Mouse (Mus musculus): ENCODE results near the gene Ankrd52.
A peak's percentile ranks its signal among the peaks of the same experiment; 100 is the strongest.

Gene Ankrd52

DNA sequence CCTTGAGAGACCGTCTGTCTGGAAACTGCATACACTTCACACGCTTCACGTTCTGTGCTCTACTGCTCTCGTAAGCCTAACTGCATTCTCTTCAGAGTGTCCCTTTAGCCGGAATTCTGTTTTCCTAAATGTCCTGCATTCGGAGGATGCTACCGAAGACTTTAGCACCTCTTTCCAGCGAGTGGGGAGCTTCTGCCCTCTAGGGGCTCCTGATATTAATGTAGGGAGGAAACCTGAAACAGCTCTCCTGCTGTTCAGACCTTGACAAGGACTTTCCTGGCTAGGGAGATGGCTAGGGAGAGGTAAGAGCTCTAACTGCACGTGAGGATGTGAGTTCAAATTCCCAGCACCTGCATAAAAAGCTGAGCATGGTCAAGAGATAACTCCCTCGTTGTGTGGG lies 63.5 kb downstream of the Ankrd52 start:
- peak; percentile 83 for DNase-seq (ENCODE audit: low read depth, low spot score)

DNA sequence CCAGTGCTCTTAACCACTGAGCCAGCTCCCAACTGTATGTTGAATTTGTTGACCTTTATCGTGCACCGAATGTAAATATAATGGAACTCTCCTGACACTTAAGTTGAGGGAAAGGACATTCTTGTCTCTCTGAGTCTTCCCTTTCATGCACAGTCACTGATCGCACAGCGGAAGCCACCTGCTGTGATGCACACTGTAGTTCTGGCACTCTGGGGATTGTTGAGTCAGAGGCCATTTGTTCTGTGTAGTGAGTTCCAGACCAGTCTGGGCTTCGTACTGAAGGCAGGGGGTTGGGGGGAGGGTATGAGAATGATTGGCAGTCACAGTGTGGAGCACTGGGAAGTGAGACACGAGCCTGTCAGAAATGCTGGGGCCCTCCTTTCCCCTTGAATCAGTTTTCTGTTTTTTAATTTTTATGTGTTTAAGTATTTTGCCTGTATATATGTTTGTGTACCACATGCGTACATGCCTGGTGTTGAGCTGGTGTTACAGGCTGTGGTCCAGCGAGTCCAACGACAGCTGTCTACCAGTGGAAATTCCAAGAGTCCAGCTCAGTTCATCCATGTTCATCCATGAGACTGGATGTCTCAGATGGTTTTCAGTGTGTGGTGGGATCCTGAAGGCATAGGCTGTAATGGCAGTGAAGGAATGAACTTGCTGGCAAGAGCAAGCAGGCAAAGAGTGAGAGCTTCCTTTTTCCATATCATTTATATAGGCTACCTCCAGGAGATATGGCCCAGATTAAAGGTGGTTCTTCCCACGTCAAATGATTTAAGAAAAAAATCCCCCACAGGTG lies 64.6 kb downstream of the Ankrd52 start:
- DNase-seq (ENCODE audit: low read depth, low spot score), result peak; percentile 74

DNA sequence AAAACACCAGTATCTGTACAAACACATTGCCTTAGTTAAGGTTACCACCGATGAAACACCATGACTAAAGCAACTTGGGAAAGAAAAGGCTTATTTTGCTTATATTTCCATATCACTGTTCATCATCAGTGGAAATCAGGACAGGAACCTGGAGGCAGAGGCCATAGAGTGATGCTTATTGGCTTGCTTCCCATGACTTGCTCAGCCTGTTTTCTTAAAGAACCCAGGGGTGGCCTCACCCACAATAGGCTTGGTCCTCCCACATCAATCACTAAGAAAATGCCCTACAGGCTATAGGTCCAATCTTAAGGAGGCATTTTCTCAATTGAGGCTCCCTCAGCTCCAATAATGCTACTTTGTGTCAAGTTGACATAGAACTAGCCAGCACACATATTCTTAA lies 65.8 kb downstream of the Ankrd52 start:
- no peak for DNase-seq (ENCODE audit: low read depth, low spot score)

DNA sequence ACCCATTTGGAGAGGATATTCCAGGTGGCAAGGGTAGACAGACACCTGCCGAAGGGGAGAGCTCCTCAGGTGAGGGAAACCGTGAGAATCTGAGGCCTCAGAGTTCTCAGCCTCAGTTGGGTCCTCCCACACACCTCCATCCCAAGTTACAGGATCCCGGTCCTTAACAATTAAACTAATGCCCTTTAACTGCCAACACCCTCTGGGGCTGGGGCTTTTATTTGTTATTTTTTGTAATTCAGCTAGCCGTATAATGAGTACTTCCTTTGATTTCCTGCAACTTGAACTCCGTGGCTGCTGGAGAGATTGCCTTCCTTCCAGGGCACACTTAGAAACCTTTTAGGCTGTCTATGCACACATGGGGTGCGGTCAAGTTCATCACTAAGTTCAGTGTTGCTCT lies 67.4 kb downstream of the Ankrd52 start:
- DNase-seq (ENCODE audit: low read depth, low spot score), result no peak

DNA sequence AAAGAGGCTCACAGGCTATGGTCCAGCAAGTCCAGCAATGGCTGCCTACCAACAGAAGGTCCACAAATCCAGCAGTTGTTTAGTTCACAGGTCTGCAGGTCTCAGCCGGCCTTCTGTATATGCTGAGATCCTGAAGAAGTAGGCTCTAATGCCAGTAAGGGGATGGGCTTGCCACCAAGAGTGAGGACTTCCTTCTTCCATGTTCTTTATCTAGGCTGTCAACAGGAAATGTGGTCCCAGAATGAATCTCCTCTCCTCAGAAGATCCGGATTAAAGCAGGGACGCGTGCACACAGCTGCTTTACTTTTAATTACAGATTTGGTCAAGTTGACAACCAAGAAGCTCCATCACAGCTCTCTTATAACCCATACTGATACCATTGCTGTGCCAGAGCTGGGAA lies 68.5 kb downstream of the Ankrd52 start:
- DNase-seq (ENCODE audit: low read depth, low spot score), result no peak

DNA sequence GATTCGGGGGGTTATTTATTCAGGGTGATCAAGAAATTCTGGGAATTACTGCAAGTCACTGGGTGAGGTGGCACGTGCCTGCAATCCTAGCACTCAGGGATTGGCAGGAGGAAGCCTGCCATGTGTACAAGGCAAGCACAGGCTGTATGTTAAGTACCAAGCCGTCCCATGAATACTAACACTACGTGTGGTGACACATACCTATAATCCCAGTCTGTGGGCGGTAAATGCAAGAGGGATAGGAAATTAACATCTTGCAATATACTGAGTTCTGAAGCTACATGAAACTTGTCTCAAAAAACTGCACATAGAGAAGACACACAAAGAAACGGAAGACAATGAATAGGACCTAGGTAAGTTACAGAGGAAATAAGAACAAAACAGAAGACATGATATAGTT lies 74.1 kb downstream of the Ankrd52 start:
- no peak for DNase-seq (ENCODE audit: low read depth, low spot score)

DNA sequence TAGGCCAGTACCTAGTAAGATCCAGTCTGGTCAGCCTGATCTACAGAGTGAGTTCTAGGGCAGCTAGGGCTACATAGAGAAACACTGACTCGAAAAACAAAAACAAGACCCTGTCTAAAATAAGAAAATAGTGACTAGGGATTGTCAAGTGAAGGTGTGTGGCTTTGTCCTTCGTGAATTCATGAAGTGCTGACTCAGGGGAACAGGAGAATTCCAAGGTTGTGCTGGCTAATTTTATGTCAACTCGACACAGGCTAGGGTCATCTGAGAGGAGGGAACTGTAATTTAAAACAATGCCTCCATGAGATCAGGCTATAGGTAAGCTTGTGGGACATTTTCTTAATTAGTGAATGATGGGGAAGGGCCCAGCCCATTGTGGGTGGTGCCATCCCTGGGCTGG lies 77.6 kb downstream of the Ankrd52 start:
- no peak for DNase-seq (ENCODE audit: low read depth, low spot score)

DNA sequence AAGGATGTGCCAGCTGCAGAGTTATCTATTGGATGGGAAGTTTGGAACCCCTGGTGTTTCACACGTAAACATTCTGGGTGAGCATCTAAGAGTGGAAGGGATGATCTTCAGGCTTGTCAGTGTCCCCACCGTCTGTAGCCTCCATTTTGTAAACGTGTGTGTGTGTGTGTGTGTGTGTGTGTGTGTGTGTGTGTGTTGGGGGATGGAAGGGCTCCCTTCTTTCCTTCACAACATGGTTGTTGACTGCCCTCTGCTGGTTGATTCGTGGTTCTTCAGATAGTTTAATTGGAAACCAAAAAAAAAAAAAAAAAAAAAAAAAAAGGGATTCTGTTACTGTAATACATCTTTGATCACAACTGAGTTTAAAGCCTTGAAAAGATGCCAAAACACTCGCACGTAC lies 78.4 kb downstream of the Ankrd52 start:
- peak; percentile 96 for DNase-seq (ENCODE audit: low read depth, low spot score)

DNA sequence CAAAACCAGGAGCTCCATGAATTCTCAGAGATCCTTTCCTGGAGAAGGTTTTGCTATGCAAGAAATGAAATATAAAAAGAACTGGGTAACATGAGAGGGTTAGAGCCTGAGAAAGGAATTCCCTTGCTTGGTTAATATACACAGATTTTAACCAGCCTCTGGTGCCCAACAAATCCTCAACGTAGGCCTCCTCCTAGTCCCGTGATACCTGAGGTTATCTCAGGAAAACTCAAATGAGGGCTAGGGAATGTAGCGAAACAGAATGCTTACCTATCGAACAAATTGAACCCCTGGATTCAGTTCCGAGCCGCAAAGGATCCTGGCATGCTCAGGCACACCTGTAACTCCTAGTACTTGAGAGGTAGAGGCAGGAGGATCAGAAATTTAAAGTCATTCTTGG lies 80.8 kb downstream of the Ankrd52 start:
- DNase-seq (ENCODE audit: low read depth, low spot score), result no peak
